Mouse (Mus musculus) midbrain, embryonic 16.5 days (tissue): ENCODE results near the gene Tmigd3. TPM values are rescaled to one million over a fixed set of nuclear protein-coding genes. Genes with fewer than 3 reads are reported as not detected.

Source experiments
- ATAC-seq: fragments of 200-750 bp; cut with Nextera tagmentation; 2 replicates; pipeline ENCODE4 v1.8.0; 2017; ENCODE audit warnings: moderate TSS enrichment
- H3K27ac ChIP-seq: fragments of 300-500 bp; sonication (generic); 2 replicates; pipeline ENCODE4 v1.5.1; 2014; ENCODE audit warnings: mild to moderate bottlenecking, low read length, mixed read lengths
- H3K27me3 ChIP-seq: fragments of 300-500 bp; sonication (generic); 2 replicates; pipeline ENCODE4 v1.6.1; 2014; ENCODE audit warnings: low read depth, low read length, mixed read lengths; ENCODE audit not compliant: control insufficient read depth, insufficient read depth
- H3K36me3 ChIP-seq: fragments of 300-500 bp; sonication (generic); 2 replicates; pipeline ENCODE4 v1.6.1; 2014; ENCODE audit warnings: mild to moderate bottlenecking, low read length, moderate library complexity, mixed read lengths; ENCODE audit not compliant: control insufficient read depth, insufficient read depth
- H3K4me1 ChIP-seq: fragments of 300-500 bp; sonication (generic); 2 replicates; pipeline ENCODE4 v1.6.1; 2014; ENCODE audit warnings: mild to moderate bottlenecking, low read length, mixed read lengths; ENCODE audit not compliant: control insufficient read depth, insufficient read depth
- H3K4me2 ChIP-seq: fragments of 300-500 bp; sonication (generic); 2 replicates; pipeline ENCODE4 v1.6.1; 2014; ENCODE audit warnings: mild to moderate bottlenecking, low read length, mixed read lengths
- H3K4me3 ChIP-seq: fragments of 300-500 bp; sonication (generic); 2 replicates; pipeline ENCODE4 v1.5.1; 2014; ENCODE audit warnings: low read depth, mild to moderate bottlenecking, low read length, moderate library complexity, mixed read lengths
- H3K9ac ChIP-seq: fragments of 300-500 bp; sonication (generic); 2 replicates; pipeline ENCODE4 v1.6.1; 2014; ENCODE audit warnings: low read depth, low read length, mixed read lengths
- H3K9me3 ChIP-seq: fragments of 300-500 bp; sonication (generic); replicated peaks from 2 replicates; pipeline ENCODE4 v1.6.1; 2014; ENCODE audit warnings: mild to moderate bottlenecking, low read length, mixed read lengths; ENCODE audit not compliant: control insufficient read depth, poor library complexity, severe bottlenecking
- WGBS: fragments of 180-500 bp; shearing (Covaris S2); extraction: QIAGEN DNeasy Blood & Tissue Kit; methylation state at CpG from one replicate; pipeline ENCODE4 v1.1.7; 2014; 5-methylcytosine and 5-hydroxymethylcytosine counted together
- polyA plus RNA-seq: library from polyadenylated mRNA; unstranded; fragments of >200 nt; fragmentation: Nextera tagmentation; extraction: Ambion mirVana; gene quantifications from 2 replicates; pipeline ENCODE4 v1.2.1, GENCODE M21; 2015

The Tmigd3 gene
- polyA plus RNA-seq, 1 experiment from 2014 or later: not detected

- no peak overlapping the region for H3K27ac ChIP-seq
- H3K4me3 ChIP-seq: no peak overlapping the region
- H3K4me2 ChIP-seq: no peak overlapping the region
- H3K27me3 ChIP-seq: no peaks in the 10 kb centered on the region
- 46% methylated on average over 2 of the region's 2 CpGs for WGBS
- no peak for ATAC-seq
- H3K9ac ChIP-seq: no peak overlapping the region
- no peaks in the 10 kb centered on the region for H3K9me3 ChIP-seq
- H3K36me3 ChIP-seq: no peaks in the 10 kb centered on the region
- peaks cover 4% of the 10 kb centered on the region; the same call in 1 of the 2 replicates for H3K4me1 ChIP-seq
These were observed 2.6 kb upstream of the Tmigd3 start for GRCm38 (mm10) chr3:105868135-105868534.

- Histone ChIP-seq H3K27ac (no peak overlapping the region), H3K4me1 (peaks cover 4% of the 10 kb centered on the region; the same call in 1 of the 2 replicates), H3K27me3 (no peaks in the 10 kb centered on the region), H3K9ac (no peak overlapping the region), H3K9me3 (no peaks in the 10 kb centered on the region), H3K4me3 (no peak overlapping the region), H3K4me2 (no peak overlapping the region), H3K36me3 (no peaks in the 10 kb centered on the region)
- 62% methylated on average over 6 of the region's 6 CpGs for WGBS
- no peak for ATAC-seq
These were observed 1.3 kb downstream of the Tmigd3 start for GRCm38 (mm10) chr3:105872034-105872433.

GRCm38 (mm10) chr3:105872579-105872978 is 1.9 kb downstream of the Tmigd3 start:
- WGBS: 47% methylated on average over 3 of the region's 3 CpGs
- no peak for ATAC-seq
- Histone ChIP-seq H3K36me3 (no peaks in the 10 kb centered on the region), H3K9me3 (no peaks in the 10 kb centered on the region), H3K27me3 (no peaks in the 10 kb centered on the region), H3K4me2 (no peak overlapping the region), H3K27ac (no peak overlapping the region), H3K4me1 (peaks cover 4% of the 10 kb centered on the region; the same call in 1 of the 2 replicates), H3K4me3 (no peak overlapping the region), H3K9ac (no peak overlapping the region)

GRCm38 (mm10) chr3:105873451-105874445 is 3.0 kb downstream of the Tmigd3 start:
- no peak overlapping the region for H3K27ac ChIP-seq
- peaks cover 4% of the 10 kb centered on the region; the same call in 1 of the 2 replicates for H3K4me1 ChIP-seq
- no peak overlapping the region for H3K4me2 ChIP-seq
- H3K9me3 ChIP-seq: no peaks in the 10 kb centered on the region
- ATAC-seq: no peak
- no peaks in the 10 kb centered on the region for H3K36me3 ChIP-seq
- H3K27me3 ChIP-seq: no peaks in the 10 kb centered on the region
- H3K9ac ChIP-seq: no peak overlapping the region
- no peak overlapping the region for H3K4me3 ChIP-seq
- 79% methylated on average over 6 of the region's 6 CpGs for WGBS

GRCm38 (mm10) chr3:105876022-105876421 is 5.3 kb downstream of the Tmigd3 start:
- Histone ChIP-seq H3K27me3 (no peaks in the 10 kb centered on the region), H3K4me3 (no peak overlapping the region), H3K36me3 (no peaks in the 10 kb centered on the region), H3K4me2 (no peak overlapping the region), H3K4me1 (peaks cover 4% of the 10 kb centered on the region; the same call in 1 of the 2 replicates), H3K9me3 (no peaks in the 10 kb centered on the region), H3K9ac (no peak overlapping the region), H3K27ac (no peak overlapping the region)
- 73% methylated on average over 5 of the region's 5 CpGs for WGBS
- ATAC-seq: no peak

- H3K9me3 ChIP-seq: no peaks in the 10 kb centered on the region
- H3K4me1 ChIP-seq: peaks cover 2% of the 10 kb centered on the region; the same call in 1 of the 2 replicates
- H3K36me3 ChIP-seq: no peaks in the 10 kb centered on the region
- no peaks in the 10 kb centered on the region for H3K27me3 ChIP-seq
- no peak overlapping the region for H3K27ac ChIP-seq
- 91% methylated on average over 6 of the region's 6 CpGs for WGBS
- no peak overlapping the region for H3K9ac ChIP-seq
- ATAC-seq: no peak
- H3K4me3 ChIP-seq: no peak overlapping the region
- no peak overlapping the region for H3K4me2 ChIP-seq
These were observed 6.6 kb downstream of the Tmigd3 start for GRCm38 (mm10) chr3:105877252-105877803.

- Histone ChIP-seq H3K27ac (no peak overlapping the region), H3K27me3 (no peaks in the 10 kb centered on the region), H3K4me3 (no peak overlapping the region), H3K36me3 (no peaks in the 10 kb centered on the region), H3K4me2 (no peak overlapping the region), H3K4me1 (no peaks in the 10 kb centered on the region), H3K9ac (no peak overlapping the region), H3K9me3 (no peaks in the 10 kb centered on the region)
- WGBS: 89% methylated on average over 2 of the region's 2 CpGs
- ATAC-seq: no peak
These were observed 7.2 kb downstream of the Tmigd3 start for GRCm38 (mm10) chr3:105877919-105878318.

- no peak for ATAC-seq
- 86% methylated on average over 8 of the region's 8 CpGs for WGBS
- no peaks in the 10 kb centered on the region for H3K4me1 ChIP-seq
These were observed 8.0 kb downstream of the Tmigd3 start for GRCm38 (mm10) chr3:105878751-105879150.

GRCm38 (mm10) chr3:105880419-105880818 is 9.7 kb downstream of the Tmigd3 start:
- Histone ChIP-seq H3K4me2 (no peak overlapping the region), H3K27me3 (no peaks in the 10 kb centered on the region), H3K36me3 (no peaks in the 10 kb centered on the region), H3K9ac (no peak overlapping the region), H3K4me3 (no peak overlapping the region), H3K27ac (no peak overlapping the region), H3K9me3 (no peaks in the 10 kb centered on the region), H3K4me1 (no peaks in the 10 kb centered on the region)
- no peak for ATAC-seq
- WGBS: 84% methylated on average over 3 of the region's 3 CpGs

More at GRCm38 (mm10) chr3:105878751-105879150, 8.0 kb downstream of the Tmigd3 start:
- H3K4me2 ChIP-seq: no peak overlapping the region
- H3K9ac ChIP-seq: no peak overlapping the region
- no peak overlapping the region for H3K27ac ChIP-seq
- H3K9me3 ChIP-seq: no peaks in the 10 kb centered on the region
- H3K27me3 ChIP-seq: no peaks in the 10 kb centered on the region
- H3K4me3 ChIP-seq: no peak overlapping the region
- no peaks in the 10 kb centered on the region for H3K36me3 ChIP-seq
